Mouse (Mus musculus): Measurements from ENCODE around the gene Tmem94. TPM values are rescaled to one million over a fixed set of nuclear protein-coding genes. Genes with fewer than 3 reads are reported as not detected.

Gene Tmem94
- polyA plus RNA-seq, 1 experiment from 2014 or later = 28.9 TPM

- Histone ChIP-seq H3K27ac (ENCODE audit: low read depth, low read length) (no peak overlapping the region), H3K9me3 (ENCODE audit: control insufficient read depth, low read length) (no peaks in the 10 kb centered on the region), H3K4me1 (replicated peaks; ENCODE audit: control insufficient read depth, insufficient read depth, low read length) (peaks cover 5% of the 10 kb centered on the region; the same call in 1 of the 2 replicates), H3K36me3 (ENCODE audit: control insufficient read depth, insufficient read depth, low read length) (no peaks in the 10 kb centered on the region), H3K4me2 (ENCODE audit: low read depth, low read length, severe bottlenecking) (no peak overlapping the region), H3K27me3 (ENCODE audit: control insufficient read depth, insufficient read depth, low read length) (no peaks in the 10 kb centered on the region; the same call in 1 of the 2 replicates), H3K9ac (ENCODE audit: low read length) (peak overlapping the region; percentile 23; the same call in 1 of the 2 replicates), H3K4me3 (ENCODE audit: low read depth, low read length) (no peak overlapping the region)
- ATAC-seq (replicated peaks; ENCODE audit: low FRiP score) (no peak), DNase-seq (ENCODE audit: low spot score) (no peak)
- WGBS = 61% methylated on average over 6 of the region's 6 CpGs
These were observed 68.8 kb downstream of the Tmem94 start for GRCm38 (mm10) chr11:115834033-115834432.

DNA sequence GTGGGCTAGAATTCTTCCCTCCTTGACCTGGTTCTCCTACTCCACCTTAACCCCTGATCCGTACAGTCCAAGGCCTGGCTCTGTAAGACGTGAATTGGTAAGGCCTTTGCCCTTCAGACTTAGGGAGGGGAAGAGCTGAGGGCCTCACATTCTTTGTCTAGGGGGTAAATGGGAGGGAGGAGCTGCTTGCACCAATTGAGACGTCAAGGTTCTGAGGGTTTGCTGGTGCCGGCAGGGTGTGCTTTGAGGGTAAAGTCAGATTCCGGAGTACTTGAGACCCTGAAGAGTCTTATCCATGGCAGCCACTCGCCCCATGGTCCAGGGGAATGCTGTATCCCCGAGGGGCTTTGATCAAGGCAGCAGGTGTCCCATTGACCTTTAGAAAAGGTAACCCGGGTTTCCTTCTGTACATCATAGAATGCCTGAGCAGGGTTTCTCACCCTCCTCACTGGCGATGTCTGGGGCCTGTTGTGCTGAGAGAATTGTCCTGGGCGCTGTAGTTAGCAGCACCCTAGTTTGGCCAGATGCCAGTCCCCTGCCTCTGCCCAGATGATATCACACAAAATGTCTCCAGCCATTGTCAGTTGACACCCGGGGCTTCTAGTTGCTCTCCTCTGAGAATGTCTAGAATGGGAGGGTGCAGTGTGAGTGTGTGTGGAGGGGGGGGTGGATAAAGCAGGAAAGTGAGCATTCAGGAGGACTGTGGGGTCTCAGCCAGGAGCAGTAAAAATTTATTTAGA is 71.6 kb downstream of the Tmem94 start:
- Histone ChIP-seq H3K27ac (ENCODE audit: low read depth, low read length) (no peak overlapping the region), H3K27me3 (ENCODE audit: control insufficient read depth, insufficient read depth, low read length) (no peaks in the 10 kb centered on the region; the same call in 1 of the 2 replicates), H3K4me1 (replicated peaks; ENCODE audit: control insufficient read depth, insufficient read depth, low read length) (peaks cover 6% of the 10 kb centered on the region; the same call in 1 of the 2 replicates), H3K36me3 (ENCODE audit: control insufficient read depth, insufficient read depth, low read length) (no peaks in the 10 kb centered on the region), H3K4me2 (ENCODE audit: low read depth, low read length, severe bottlenecking) (no peak overlapping the region), H3K4me3 (ENCODE audit: low read depth, low read length) (no peak overlapping the region), H3K9ac (ENCODE audit: low read length) (no peak overlapping the region), H3K9me3 (ENCODE audit: control insufficient read depth, low read length) (no peaks in the 10 kb centered on the region)
- DNase-seq (ENCODE audit: low spot score) = no peak
- ATAC-seq (replicated peaks; ENCODE audit: low FRiP score) = no peak
- WGBS = 41% methylated on average over 11 of the region's 11 CpGs

GRCm38 (mm10) chr11:115837606-115838345 is 72.5 kb downstream of the Tmem94 start:
- peaks cover 12% of the 10 kb centered on the region; the same call in 1 of the 2 replicates for H3K4me1 ChIP-seq (replicated peaks; ENCODE audit: control insufficient read depth, insufficient read depth, low read length)
- no peak overlapping the region for H3K4me3 ChIP-seq (ENCODE audit: low read depth, low read length)
- H3K36me3 ChIP-seq (ENCODE audit: control insufficient read depth, insufficient read depth, low read length) = no peaks in the 10 kb centered on the region
- H3K27me3 ChIP-seq (ENCODE audit: control insufficient read depth, insufficient read depth, low read length) = no peaks in the 10 kb centered on the region; the same call in 1 of the 2 replicates
- H3K9me3 ChIP-seq (ENCODE audit: control insufficient read depth, low read length) = no peaks in the 10 kb centered on the region
- H3K27ac ChIP-seq (ENCODE audit: low read depth, low read length) = no peak overlapping the region
- no peak overlapping the region for H3K9ac ChIP-seq (ENCODE audit: low read length)
- ATAC-seq (replicated peaks; ENCODE audit: low FRiP score) (no peak), DNase-seq (ENCODE audit: low spot score) (no peak)
- 92% methylated on average over 22 of the region's 22 CpGs for WGBS
- H3K4me2 ChIP-seq (ENCODE audit: low read depth, low read length, severe bottlenecking) = no peak overlapping the region

- Histone ChIP-seq H3K4me1 (replicated peaks; ENCODE audit: control insufficient read depth, insufficient read depth, low read length) (peaks cover 12% of the 10 kb centered on the region; the same call in 1 of the 2 replicates), H3K36me3 (ENCODE audit: control insufficient read depth, insufficient read depth, low read length) (no peaks in the 10 kb centered on the region), H3K27ac (ENCODE audit: low read depth, low read length) (no peak overlapping the region), H3K4me3 (ENCODE audit: low read depth, low read length) (no peak overlapping the region), H3K9me3 (ENCODE audit: control insufficient read depth, low read length) (no peaks in the 10 kb centered on the region), H3K9ac (ENCODE audit: low read length) (no peak overlapping the region), H3K27me3 (ENCODE audit: control insufficient read depth, insufficient read depth, low read length) (no peaks in the 10 kb centered on the region; the same call in 1 of the 2 replicates), H3K4me2 (ENCODE audit: low read depth, low read length, severe bottlenecking) (no peak overlapping the region)
- 49% methylated on average over 4 of the region's 4 CpGs for WGBS
- DNase-seq (ENCODE audit: low spot score) = no peak
- no peak for ATAC-seq (replicated peaks; ENCODE audit: low FRiP score)
These were observed 73.7 kb downstream of the Tmem94 start for GRCm38 (mm10) chr11:115838895-115839311.

DNA sequence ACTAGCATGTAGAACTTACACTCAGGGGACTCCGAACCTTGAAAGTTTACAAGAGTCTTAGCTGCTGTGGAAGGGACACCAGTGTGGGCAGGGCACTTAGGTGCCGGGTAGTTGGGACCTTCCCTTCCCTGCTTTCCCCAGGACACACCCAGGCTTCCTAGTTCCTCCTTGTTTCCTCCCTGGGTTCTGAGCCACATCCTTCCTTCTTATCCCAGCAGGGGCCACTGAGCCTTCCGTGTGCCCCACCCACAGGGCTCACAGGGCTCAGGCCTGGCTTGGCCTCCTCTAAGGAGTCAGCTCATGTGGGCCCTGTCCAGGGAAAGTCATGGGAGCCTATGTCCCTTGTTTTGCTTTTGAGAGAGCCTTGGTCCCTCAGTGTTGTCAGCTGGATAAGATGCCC is 74.5 kb downstream of the Tmem94 start:
- Histone ChIP-seq H3K9ac (ENCODE audit: low read length) (no peak overlapping the region), H3K4me2 (ENCODE audit: low read depth, low read length, severe bottlenecking) (no peak overlapping the region), H3K27ac (ENCODE audit: low read depth, low read length) (no peak overlapping the region), H3K9me3 (ENCODE audit: control insufficient read depth, low read length) (no peaks in the 10 kb centered on the region), H3K36me3 (ENCODE audit: control insufficient read depth, insufficient read depth, low read length) (no peaks in the 10 kb centered on the region), H3K27me3 (ENCODE audit: control insufficient read depth, insufficient read depth, low read length) (no peaks in the 10 kb centered on the region; the same call in 1 of the 2 replicates), H3K4me1 (replicated peaks; ENCODE audit: control insufficient read depth, insufficient read depth, low read length) (peaks cover 12% of the 10 kb centered on the region; the same call in 1 of the 2 replicates), H3K4me3 (ENCODE audit: low read depth, low read length) (no peak overlapping the region)
- no peak for ATAC-seq (replicated peaks; ENCODE audit: low FRiP score)
- no peak for DNase-seq (ENCODE audit: low spot score)
- 54% methylated on average over 3 of the region's 3 CpGs for WGBS

- 86% methylated on average over 6 of the region's 6 CpGs for WGBS
- peaks cover 11% of the 10 kb centered on the region; the same call in 1 of the 2 replicates for H3K4me1 ChIP-seq (replicated peaks; ENCODE audit: control insufficient read depth, insufficient read depth, low read length)
- no peak for ATAC-seq (replicated peaks; ENCODE audit: low FRiP score)
These were observed 75.8 kb downstream of the Tmem94 start for GRCm38 (mm10) chr11:115841044-115841443.

DNA sequence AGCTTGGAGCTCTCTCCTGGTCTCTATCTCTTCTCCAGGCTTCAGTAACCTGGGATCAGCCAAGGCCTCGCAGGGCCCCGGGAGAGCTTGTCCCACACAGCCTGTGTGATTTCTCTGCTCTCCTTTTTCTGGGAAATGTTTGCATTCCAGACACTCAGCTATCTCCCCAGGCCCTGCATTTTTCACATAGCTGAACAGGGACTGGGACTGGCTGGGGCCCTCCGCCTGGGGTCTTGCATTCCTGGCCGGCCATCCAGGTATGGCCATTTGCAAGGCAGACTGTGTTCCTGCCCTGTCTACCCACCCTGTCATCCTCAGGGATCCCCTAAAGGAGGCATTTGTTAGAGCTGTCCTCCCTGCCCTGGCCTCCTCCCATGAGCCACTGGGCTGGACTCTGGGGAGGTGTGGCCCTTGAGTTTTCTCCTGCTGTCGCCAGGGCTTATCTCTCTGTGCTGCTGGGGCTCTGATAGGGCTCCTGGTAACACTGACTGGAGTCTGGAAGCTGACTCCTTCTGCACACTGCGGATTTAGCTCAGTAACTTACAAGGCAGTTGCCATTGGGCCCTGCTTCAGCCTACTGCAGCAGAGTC is 76.8 kb downstream of the Tmem94 start:
- DNase-seq (ENCODE audit: low spot score) (peak; percentile 63), ATAC-seq (replicated peaks; ENCODE audit: low FRiP score) (no peak)
- no peaks in the 10 kb centered on the region for H3K36me3 ChIP-seq (ENCODE audit: control insufficient read depth, insufficient read depth, low read length)
- H3K4me2 ChIP-seq (ENCODE audit: low read depth, low read length, severe bottlenecking) = no peak overlapping the region
- no peak overlapping the region for H3K4me3 ChIP-seq (ENCODE audit: low read depth, low read length)
- no peaks in the 10 kb centered on the region for H3K9me3 ChIP-seq (ENCODE audit: control insufficient read depth, low read length)
- H3K27me3 ChIP-seq (ENCODE audit: control insufficient read depth, insufficient read depth, low read length) = no peaks in the 10 kb centered on the region
- peak overlapping the region; percentile 15; the same call in 1 of the 2 replicates for H3K27ac ChIP-seq (ENCODE audit: low read depth, low read length)
- H3K4me1 ChIP-seq (replicated peaks; ENCODE audit: control insufficient read depth, insufficient read depth, low read length) = peaks cover 7% of the 10 kb centered on the region; the same call in 1 of the 2 replicates
- 25% methylated on average over 6 of the region's 6 CpGs for WGBS
- H3K9ac ChIP-seq (ENCODE audit: low read length) = no peak overlapping the region

More at GRCm38 (mm10) chr11:115841044-115841443, 75.8 kb downstream of the Tmem94 start:
- H3K36me3 ChIP-seq (ENCODE audit: control insufficient read depth, insufficient read depth, low read length) = no peaks in the 10 kb centered on the region
- H3K4me3 ChIP-seq (ENCODE audit: low read depth, low read length) = no peak overlapping the region
- no peak overlapping the region for H3K27ac ChIP-seq (ENCODE audit: low read depth, low read length)
- H3K27me3 ChIP-seq (ENCODE audit: control insufficient read depth, insufficient read depth, low read length) = no peaks in the 10 kb centered on the region; the same call in 1 of the 2 replicates
- no peaks in the 10 kb centered on the region for H3K9me3 ChIP-seq (ENCODE audit: control insufficient read depth, low read length)
- DNase-seq (ENCODE audit: low spot score) = no peak
- H3K4me2 ChIP-seq (ENCODE audit: low read depth, low read length, severe bottlenecking) = no peak overlapping the region
- no peak overlapping the region for H3K9ac ChIP-seq (ENCODE audit: low read length)

DNA sequence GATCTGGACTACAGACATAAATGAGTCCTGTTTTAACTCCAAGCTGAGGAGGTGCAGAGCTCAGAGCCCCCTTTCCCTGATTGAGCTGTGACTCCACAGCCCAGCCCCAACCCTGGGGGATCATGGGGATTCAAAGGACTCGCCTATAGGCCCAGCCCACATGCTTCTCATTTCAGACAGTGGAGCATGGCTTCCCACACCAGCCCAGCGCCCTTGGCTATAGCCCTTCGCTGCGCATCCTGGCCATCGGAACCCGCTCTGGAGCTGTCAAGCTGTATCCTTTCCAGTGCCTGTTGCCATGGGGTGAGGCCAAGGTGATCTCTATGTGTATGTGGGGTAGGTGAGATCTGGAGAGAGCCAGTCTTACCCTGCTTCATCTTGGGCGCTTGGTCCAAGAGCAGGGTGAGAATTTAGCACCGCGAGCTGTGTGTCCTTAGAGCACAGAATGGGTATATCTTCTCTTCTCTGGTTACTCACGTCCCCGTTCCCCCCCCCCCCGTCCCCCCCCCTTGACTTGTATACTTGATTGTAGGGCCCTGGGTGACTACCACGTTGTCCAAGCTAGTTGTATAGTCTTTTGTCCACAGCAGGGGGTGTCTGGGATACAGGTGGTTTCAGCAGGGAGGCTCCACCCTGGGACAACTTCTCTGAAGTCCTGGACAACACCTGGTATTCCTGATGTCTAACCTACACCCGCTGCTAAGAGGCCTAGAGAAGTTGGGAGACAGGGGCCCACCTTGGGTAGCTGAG is 78.1 kb downstream of the Tmem94 start:
- Histone ChIP-seq H3K4me1 (replicated peaks; ENCODE audit: control insufficient read depth, insufficient read depth, low read length) (peaks cover 7% of the 10 kb centered on the region; the same call in 1 of the 2 replicates), H3K9ac (ENCODE audit: low read length) (no peak overlapping the region), H3K4me3 (ENCODE audit: low read depth, low read length) (no peak overlapping the region), H3K27me3 (ENCODE audit: control insufficient read depth, insufficient read depth, low read length) (no peaks in the 10 kb centered on the region), H3K9me3 (ENCODE audit: control insufficient read depth, low read length) (no peaks in the 10 kb centered on the region), H3K4me2 (ENCODE audit: low read depth, low read length, severe bottlenecking) (no peak overlapping the region), H3K36me3 (ENCODE audit: control insufficient read depth, insufficient read depth, low read length) (no peaks in the 10 kb centered on the region), H3K27ac (ENCODE audit: low read depth, low read length) (no peak overlapping the region)
- WGBS = 84% methylated on average over 11 of the region's 14 CpGs
- ATAC-seq (replicated peaks; ENCODE audit: low FRiP score) (no peak), DNase-seq (ENCODE audit: low spot score) (no peak)
